Mouse (Mus musculus): ENCODE measurements around the gene Adamts2. TPM values are rescaled to one million over a fixed set of nuclear protein-coding genes. Genes with fewer than 3 reads are reported as not detected.

Adamts2 gene
- polyA plus RNA-seq, 1 experiment from 2014 or later, result 5.8 TPM

DNA sequence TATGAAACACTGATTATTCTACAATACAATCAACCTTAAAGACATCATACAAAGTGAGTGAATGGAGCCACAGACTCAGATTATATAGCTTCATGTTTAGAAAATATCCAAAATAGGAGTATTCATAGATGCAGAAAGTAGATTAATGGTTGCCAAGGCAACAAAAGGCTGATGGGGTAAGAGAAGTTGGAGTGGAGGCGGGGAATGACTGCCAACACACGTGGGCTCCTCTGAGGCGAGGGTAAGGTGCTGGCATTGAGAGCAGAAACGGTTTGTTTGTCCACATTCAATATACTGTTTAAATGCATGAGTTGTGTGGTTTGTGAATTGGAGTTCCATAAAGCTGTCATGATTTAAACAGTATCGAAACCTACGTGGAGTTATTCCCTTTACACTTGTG is 56.9 kb downstream of the Adamts2 start:
- WGBS, result 77% methylated on average over 6 of the region's 6 CpGs
- no peaks in the 10 kb centered on the region for H3K9me3 ChIP-seq (replicated peaks)

DNA sequence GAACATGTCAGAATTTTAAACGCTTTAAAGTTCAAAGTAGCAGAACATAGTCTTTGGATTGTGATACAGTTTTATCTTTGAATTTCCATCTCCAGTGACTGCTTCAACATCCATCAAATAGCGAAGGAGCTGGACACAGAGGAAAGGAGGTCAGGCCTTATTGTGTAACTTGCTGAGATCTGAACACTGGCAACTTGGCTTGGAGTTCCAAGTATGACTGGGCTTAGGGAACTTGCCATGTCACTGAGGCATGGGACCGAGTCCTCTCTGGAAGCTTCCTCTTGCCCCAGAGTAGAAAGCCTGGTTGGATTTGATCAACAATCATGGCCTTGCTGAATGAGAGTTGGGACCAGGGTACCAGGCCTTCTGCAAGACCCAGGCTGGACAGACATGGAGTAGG is 60.3 kb downstream of the Adamts2 start:
- Histone ChIP-seq H3K9ac (no peak overlapping the region), H3K27me3 (no peaks in the 10 kb centered on the region), H3K9me3 (replicated peaks) (no peaks in the 10 kb centered on the region), H3K4me1 (no peaks in the 10 kb centered on the region), H3K4me3 (replicated peaks) (no peak overlapping the region), H3K27ac (no peak overlapping the region), H3K36me3 (no peaks in the 10 kb centered on the region), H3K4me2 (no peak overlapping the region)
- ATAC-seq (replicated peaks; ENCODE audit: low FRiP score), result no peak
- WGBS, result 88% methylated on average over 3 of the region's 3 CpGs

More for the DNA sequence above, 56.9 kb downstream of the Adamts2 start:
- H3K27ac ChIP-seq, result no peak overlapping the region
- H3K36me3 ChIP-seq, result no peaks in the 10 kb centered on the region
- no peak overlapping the region for H3K9ac ChIP-seq
- H3K27me3 ChIP-seq, result no peaks in the 10 kb centered on the region
- H3K4me3 ChIP-seq (replicated peaks), result no peak overlapping the region
- no peak overlapping the region for H3K4me2 ChIP-seq
- H3K4me1 ChIP-seq, result no peaks in the 10 kb centered on the region
- ATAC-seq (replicated peaks; ENCODE audit: low FRiP score), result no peak

GRCm38 (mm10) chr11:50664826-50665225 is 62.9 kb downstream of the Adamts2 start:
- Histone ChIP-seq H3K4me2 (no peak overlapping the region), H3K4me1 (peaks cover 2% of the 10 kb centered on the region), H3K9ac (no peak overlapping the region), H3K9me3 (replicated peaks) (no peaks in the 10 kb centered on the region), H3K27me3 (no peaks in the 10 kb centered on the region), H3K4me3 (replicated peaks) (no peak overlapping the region), H3K36me3 (no peaks in the 10 kb centered on the region), H3K27ac (no peak overlapping the region)
- WGBS, result 84% methylated on average over 4 of the region's 4 CpGs
- no peak for ATAC-seq (replicated peaks; ENCODE audit: low FRiP score)

DNA sequence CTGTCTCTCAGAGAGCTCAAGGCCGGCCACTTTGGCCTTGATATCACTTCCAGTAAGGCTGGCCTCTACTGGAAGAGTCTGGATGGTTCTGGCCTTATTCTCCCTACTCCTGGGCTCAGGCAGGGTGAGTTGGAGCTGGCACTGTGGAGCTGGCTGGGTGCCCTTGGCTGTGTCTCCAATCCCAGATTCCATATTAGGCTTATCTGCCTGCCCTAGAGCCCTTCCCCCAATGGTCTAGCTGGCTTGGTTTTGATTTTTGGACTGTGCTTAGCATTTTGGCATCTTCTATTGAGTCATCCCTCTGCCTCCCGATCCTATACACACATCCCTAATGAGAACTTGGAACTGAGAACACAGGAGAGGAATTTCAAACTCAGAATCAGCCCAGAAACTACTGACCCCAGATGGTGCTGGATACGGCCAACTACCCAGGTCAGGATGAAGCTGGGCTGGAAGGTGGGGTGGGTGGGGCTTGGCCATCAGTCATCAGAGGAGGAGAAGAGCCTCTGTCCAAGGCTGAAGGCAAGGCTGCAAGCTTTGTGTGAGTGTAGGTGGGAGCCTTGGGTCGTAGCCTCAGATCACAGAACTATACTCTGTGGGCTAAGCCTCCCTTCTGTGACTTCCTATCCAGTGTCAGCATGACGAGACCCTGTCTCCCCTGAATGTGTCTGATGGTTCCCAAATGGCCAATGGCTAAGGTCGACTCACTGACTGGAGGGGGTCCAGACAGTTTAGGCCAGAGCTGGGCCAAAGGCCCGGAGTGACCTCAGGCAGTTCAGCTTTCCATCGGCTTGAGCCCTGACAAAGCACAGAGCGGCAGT is 67.9 kb downstream of the Adamts2 start:
- Histone ChIP-seq H3K4me3 (replicated peaks) (no peak overlapping the region), H3K4me1 (peaks cover 12% of the 10 kb centered on the region), H3K27me3 (no peaks in the 10 kb centered on the region), H3K27ac (no peak overlapping the region), H3K9ac (no peak overlapping the region), H3K9me3 (replicated peaks) (no peaks in the 10 kb centered on the region), H3K36me3 (no peaks in the 10 kb centered on the region), H3K4me2 (no peak overlapping the region)
- 59% methylated on average over 9 of the region's 9 CpGs for WGBS
- ATAC-seq (replicated peaks; ENCODE audit: low FRiP score), result peak; percentile 54; the same call in 1 of the 2 replicates

GRCm38 (mm10) chr11:50670363-50670725 is 68.5 kb downstream of the Adamts2 start:
- no peaks in the 10 kb centered on the region for H3K36me3 ChIP-seq
- peaks cover 12% of the 10 kb centered on the region for H3K4me1 ChIP-seq
- no peaks in the 10 kb centered on the region for H3K9me3 ChIP-seq (replicated peaks)
- no peaks in the 10 kb centered on the region for H3K27me3 ChIP-seq
- no peak for ATAC-seq (replicated peaks; ENCODE audit: low FRiP score)
- H3K9ac ChIP-seq, result no peak overlapping the region
- H3K27ac ChIP-seq, result no peak overlapping the region
- no peak overlapping the region for H3K4me2 ChIP-seq
- no peak overlapping the region for H3K4me3 ChIP-seq (replicated peaks)
- WGBS, result 82% methylated on average over 5 of the region's 5 CpGs

DNA sequence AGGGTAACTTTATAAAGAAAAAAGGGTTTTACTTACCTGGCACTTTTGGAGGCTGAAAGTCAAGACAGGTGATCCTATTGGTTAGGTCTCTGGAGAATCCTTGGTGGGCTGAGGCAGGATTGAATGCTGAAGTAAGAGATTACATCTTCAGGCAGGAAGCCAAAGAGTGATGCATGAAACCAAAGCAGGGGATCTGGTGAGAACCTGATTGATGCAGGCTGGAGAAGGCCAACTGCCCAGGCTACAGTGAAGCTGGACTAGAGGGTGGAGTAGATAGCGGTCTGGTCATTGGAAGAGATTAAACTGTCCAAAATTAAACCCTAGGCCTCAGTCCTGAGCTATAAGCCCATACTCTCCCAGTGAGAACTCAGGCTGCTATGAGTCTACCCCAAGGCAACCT is 69.0 kb downstream of the Adamts2 start:
- peaks cover 12% of the 10 kb centered on the region for H3K4me1 ChIP-seq
- no peak overlapping the region for H3K4me2 ChIP-seq
- H3K27me3 ChIP-seq, result no peaks in the 10 kb centered on the region
- H3K36me3 ChIP-seq, result no peaks in the 10 kb centered on the region
- no peak for ATAC-seq (replicated peaks; ENCODE audit: low FRiP score)
- no peak overlapping the region for H3K9ac ChIP-seq
- 89% methylated on average over 1 of the region's 1 CpGs for WGBS
- no peaks in the 10 kb centered on the region for H3K9me3 ChIP-seq (replicated peaks)
- H3K4me3 ChIP-seq (replicated peaks), result no peak overlapping the region
- H3K27ac ChIP-seq, result no peak overlapping the region

- 70% methylated on average over 2 of the region's 2 CpGs for WGBS
- ATAC-seq (replicated peaks; ENCODE audit: low FRiP score), result no peak
- Histone ChIP-seq H3K27ac (no peak overlapping the region), H3K36me3 (no peaks in the 10 kb centered on the region), H3K4me1 (peaks cover 12% of the 10 kb centered on the region), H3K4me3 (replicated peaks) (no peak overlapping the region), H3K27me3 (no peaks in the 10 kb centered on the region), H3K9me3 (replicated peaks) (no peaks in the 10 kb centered on the region), H3K9ac (no peak overlapping the region), H3K4me2 (no peak overlapping the region)
These were observed 69.5 kb downstream of the Adamts2 start for GRCm38 (mm10) chr11:50671376-50671775.

- 56% methylated on average over 7 of the region's 7 CpGs for WGBS
These were observed 70.0 kb downstream of the Adamts2 start for GRCm38 (mm10) chr11:50671820-50672310.

DNA sequence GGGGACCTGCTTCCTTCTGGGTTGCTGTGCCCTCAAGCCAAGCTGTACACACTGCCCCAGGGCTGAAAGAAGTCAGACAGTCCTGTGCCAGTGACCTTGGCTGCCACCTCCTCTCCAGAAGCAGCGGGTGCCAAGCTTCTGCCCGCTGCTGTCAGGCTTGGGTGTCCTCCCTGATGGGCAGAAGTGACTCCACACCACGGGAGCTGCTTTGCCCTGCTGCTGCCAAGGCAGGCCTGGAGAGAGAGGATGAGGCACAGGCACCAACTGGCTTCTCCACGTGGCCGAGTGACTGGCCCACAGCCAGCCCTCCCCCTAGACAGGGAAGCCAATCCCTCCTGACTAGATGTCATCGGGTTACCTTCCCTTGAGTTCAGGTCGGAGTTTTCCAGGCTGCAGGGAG is 71.0 kb downstream of the Adamts2 start:
- H3K27me3 ChIP-seq, result no peaks in the 10 kb centered on the region
- WGBS, result 36% methylated on average over 7 of the region's 7 CpGs
- no peak overlapping the region for H3K9ac ChIP-seq
- H3K9me3 ChIP-seq (replicated peaks), result no peaks in the 10 kb centered on the region
- no peak for ATAC-seq (replicated peaks; ENCODE audit: low FRiP score)
- H3K4me3 ChIP-seq (replicated peaks), result no peak overlapping the region
- H3K4me2 ChIP-seq, result no peak overlapping the region
- peaks cover 12% of the 10 kb centered on the region for H3K4me1 ChIP-seq
- no peaks in the 10 kb centered on the region for H3K36me3 ChIP-seq
- no peak overlapping the region for H3K27ac ChIP-seq

More at GRCm38 (mm10) chr11:50671820-50672310, 70.0 kb downstream of the Adamts2 start:
- Histone ChIP-seq H3K4me3 (replicated peaks) (no peak overlapping the region), H3K27ac (no peak overlapping the region), H3K9me3 (replicated peaks) (no peaks in the 10 kb centered on the region), H3K9ac (no peak overlapping the region), H3K36me3 (no peaks in the 10 kb centered on the region), H3K4me1 (peaks cover 12% of the 10 kb centered on the region), H3K27me3 (no peaks in the 10 kb centered on the region), H3K4me2 (no peak overlapping the region)
- ATAC-seq (replicated peaks; ENCODE audit: low FRiP score), result no peak

- H3K4me3 ChIP-seq (replicated peaks), result no peak overlapping the region
- H3K27me3 ChIP-seq, result no peaks in the 10 kb centered on the region
- H3K4me1 ChIP-seq, result peaks cover 12% of the 10 kb centered on the region
- 70% methylated on average over 6 of the region's 7 CpGs for WGBS
- H3K9me3 ChIP-seq (replicated peaks), result no peaks in the 10 kb centered on the region
- no peak overlapping the region for H3K27ac ChIP-seq
- no peak for ATAC-seq (replicated peaks; ENCODE audit: low FRiP score)
- no peak overlapping the region for H3K4me2 ChIP-seq
- H3K9ac ChIP-seq, result no peak overlapping the region
- H3K36me3 ChIP-seq, result no peaks in the 10 kb centered on the region
These were observed 71.8 kb downstream of the Adamts2 start for GRCm38 (mm10) chr11:50673525-50674250.

DNA sequence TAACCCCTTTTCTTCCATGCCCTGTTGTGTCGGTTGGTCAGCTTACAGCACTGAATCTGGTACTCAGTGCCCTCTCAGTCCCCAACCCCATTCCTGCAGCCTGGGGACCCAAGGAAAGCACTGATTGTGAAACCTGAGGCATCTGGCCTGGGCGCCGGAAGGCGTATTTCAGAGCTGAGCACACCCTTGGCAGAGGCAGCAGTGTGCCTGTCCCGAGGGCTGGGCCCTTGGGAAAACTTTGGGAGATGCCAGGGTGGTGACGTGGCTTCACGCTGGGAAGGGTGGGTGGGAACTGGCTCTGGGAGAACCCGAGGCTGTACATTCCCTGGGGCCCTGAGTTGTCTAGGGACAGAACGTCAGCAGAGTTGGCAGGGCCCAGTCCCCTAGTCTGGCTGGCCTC is 72.5 kb downstream of the Adamts2 start:
- Histone ChIP-seq H3K27me3 (no peaks in the 10 kb centered on the region), H3K4me1 (peaks cover 12% of the 10 kb centered on the region), H3K36me3 (no peaks in the 10 kb centered on the region), H3K9ac (no peak overlapping the region), H3K4me2 (no peak overlapping the region), H3K9me3 (replicated peaks) (no peaks in the 10 kb centered on the region), H3K27ac (no peak overlapping the region), H3K4me3 (replicated peaks) (no peak overlapping the region)
- 77% methylated on average over 9 of the region's 9 CpGs for WGBS
- ATAC-seq (replicated peaks; ENCODE audit: low FRiP score), result no peak

DNA sequence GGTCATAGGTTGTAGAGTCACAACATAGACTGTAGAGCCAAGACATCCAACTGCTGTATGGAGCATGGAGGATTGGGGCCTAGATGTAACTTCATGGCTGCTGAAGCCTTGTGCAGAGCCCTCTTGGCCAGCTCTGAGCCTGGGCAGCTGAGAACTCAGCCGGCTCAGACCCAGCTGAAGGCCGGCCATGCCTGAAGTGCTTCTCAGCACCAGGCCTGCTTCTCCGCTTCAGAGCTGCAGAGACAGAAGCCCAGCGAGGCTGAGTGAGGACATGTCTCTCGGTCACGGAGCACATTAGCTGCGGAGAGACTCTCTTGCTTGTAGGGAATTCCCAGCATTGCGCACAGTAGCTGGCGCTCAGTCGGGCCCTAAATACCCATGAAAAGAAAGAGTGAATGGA is 76.8 kb downstream of the Adamts2 start:
- no peak for ATAC-seq (replicated peaks; ENCODE audit: low FRiP score)

More for the DNA sequence above, 76.8 kb downstream of the Adamts2 start:
- H3K4me3 ChIP-seq (replicated peaks), result no peak overlapping the region
- no peaks in the 10 kb centered on the region for H3K27me3 ChIP-seq
- WGBS, result 92% methylated on average over 10 of the region's 10 CpGs
- H3K4me1 ChIP-seq, result 0 out of 2 replicates have a peak, but pooled peaks cover 3% of the 10 kb centered on the region
- no peak overlapping the region for H3K4me2 ChIP-seq
- no peaks in the 10 kb centered on the region for H3K9me3 ChIP-seq (replicated peaks)
- no peaks in the 10 kb centered on the region for H3K36me3 ChIP-seq
- H3K9ac ChIP-seq, result no peak overlapping the region
- H3K27ac ChIP-seq, result no peak overlapping the region
